Mouse (Mus musculus) A20 (cell line): ENCODE results near the gene Rars2.

Source experiments
- DNase-seq: peaks from one replicate; pipeline ENCODE4 v3.0.0-alpha.2; 2011; ENCODE audit warnings: low read depth, low spot score

Gene Rars2

GRCm38 (mm10) chr4:34640731-34641130, 26.0 kb downstream of the Rars2 start:
- no peak for DNase-seq

- DNase-seq = no peak
These were observed 30.0 kb downstream of the Rars2 start for GRCm38 (mm10) chr4:34644779-34645178.

- DNase-seq = peak; percentile 18
These were observed 38.4 kb downstream of the Rars2 start for GRCm38 (mm10) chr4:34653179-34653578.

- DNase-seq = no peak
These were observed 41.3 kb downstream of the Rars2 start for GRCm38 (mm10) chr4:34656101-34656500.

- no peak for DNase-seq
These were observed 44.3 kb downstream of the Rars2 start for GRCm38 (mm10) chr4:34659012-34659411.

- DNase-seq = no peak
These were observed 46.8 kb downstream of the Rars2 start for GRCm38 (mm10) chr4:34661514-34661913.

- DNase-seq = no peak
These were observed 47.2 kb downstream of the Rars2 start for GRCm38 (mm10) chr4:34661927-34662326.

- no peak for DNase-seq
These were observed 53.2 kb downstream of the Rars2 start for GRCm38 (mm10) chr4:34667923-34668322.

GRCm38 (mm10) chr4:34673721-34674120, 59.0 kb downstream of the Rars2 start:
- no peak for DNase-seq

- peak; percentile 26 for DNase-seq
These were observed 65.8 kb downstream of the Rars2 start for GRCm38 (mm10) chr4:34680530-34680929.

- DNase-seq = peak; percentile 93
These were observed 72.3 kb downstream of the Rars2 start, which contains the start of gene Slc35a1 for GRCm38 (mm10) chr4:34686874-34687567. TSS of gene Slc35a1 (minus strand) at chr4:34687438.

- DNase-seq = no peak
These were observed 73.3 kb downstream of the Rars2 start for GRCm38 (mm10) chr4:34688021-34688420.

GRCm38 (mm10) chr4:34701528-34701927, 86.8 kb downstream of the Rars2 start:
- peak; percentile 87 for DNase-seq

GRCm38 (mm10) chr4:34702231-34702630, 87.5 kb downstream of the Rars2 start:
- no peak for DNase-seq

- DNase-seq = peak; percentile 23
These were observed 88.3 kb downstream of the Rars2 start for GRCm38 (mm10) chr4:34703029-34703428.

GRCm38 (mm10) chr4:34707248-34707647, 92.5 kb downstream of the Rars2 start:
- DNase-seq = no peak

- DNase-seq = no peak
These were observed 93.4 kb downstream of the Rars2 start for GRCm38 (mm10) chr4:34708127-34708526.
